Mouse (Mus musculus) ovary, postnatal 36 days (tissue): ENCODE data around the gene Gm49403.
"Not testable (repeated sequence)": the region's sequence is repeated elsewhere in the genome, so short reads cannot be mapped to it uniquely, and the experiment has no call there.

Source experiments
- DNase-seq: peaks from one replicate; pipeline ENCODE4 v3.0.0; 2022; ENCODE audit warnings: low spot score, mixed read lengths

Gm49403 gene

DNA sequence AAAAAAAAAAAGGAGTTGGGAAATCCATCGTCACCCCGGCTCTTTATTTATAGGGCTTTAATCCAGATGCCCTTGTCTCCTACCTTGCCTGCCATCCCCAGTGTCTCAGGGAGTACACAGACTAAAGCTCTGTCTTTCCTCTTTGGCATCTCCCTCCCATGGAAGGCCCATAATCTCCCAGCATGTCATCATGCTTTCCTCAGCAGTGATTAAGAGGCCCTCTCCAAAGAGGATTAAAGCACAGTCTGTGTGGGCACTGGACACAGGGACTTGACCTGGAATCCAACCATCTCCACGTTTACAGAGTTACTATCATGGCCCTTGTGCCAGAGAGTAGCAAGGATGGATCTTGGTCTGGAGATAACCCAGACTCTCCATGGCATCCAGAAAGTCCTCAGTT is at the start of gene Gm49403, which contains the start of gene Lbhd1:
Gene Gm49403, plus strand, starts transcription at position 315 of the 400 bp plus-strand sequence.
Gene Lbhd1, plus strand, starts transcription at position 117 of the 400 bp plus-strand sequence.
- DNase-seq = no peak

DNA sequence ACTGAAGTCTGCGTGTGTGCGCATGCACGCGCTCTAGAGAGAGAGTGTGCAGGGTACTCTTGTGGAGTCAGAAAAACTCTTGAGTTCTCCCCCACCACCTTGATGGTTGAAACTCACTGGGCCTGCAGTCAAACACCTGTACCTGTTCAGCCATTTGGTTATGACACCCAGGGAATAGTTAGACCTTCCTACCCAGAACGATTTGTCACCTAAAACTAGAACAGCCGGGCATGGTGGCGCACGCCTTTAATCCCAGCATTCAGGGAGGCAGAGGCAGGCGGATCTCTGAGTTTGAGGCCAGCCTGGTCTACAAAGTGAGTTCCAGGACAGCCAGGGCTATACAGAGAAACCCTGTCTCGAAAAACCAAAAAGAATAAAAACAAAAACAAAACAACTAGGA is 47.4 kb upstream of the Gm49403 start:
- DNase-seq = not testable (repeated sequence)

DNA sequence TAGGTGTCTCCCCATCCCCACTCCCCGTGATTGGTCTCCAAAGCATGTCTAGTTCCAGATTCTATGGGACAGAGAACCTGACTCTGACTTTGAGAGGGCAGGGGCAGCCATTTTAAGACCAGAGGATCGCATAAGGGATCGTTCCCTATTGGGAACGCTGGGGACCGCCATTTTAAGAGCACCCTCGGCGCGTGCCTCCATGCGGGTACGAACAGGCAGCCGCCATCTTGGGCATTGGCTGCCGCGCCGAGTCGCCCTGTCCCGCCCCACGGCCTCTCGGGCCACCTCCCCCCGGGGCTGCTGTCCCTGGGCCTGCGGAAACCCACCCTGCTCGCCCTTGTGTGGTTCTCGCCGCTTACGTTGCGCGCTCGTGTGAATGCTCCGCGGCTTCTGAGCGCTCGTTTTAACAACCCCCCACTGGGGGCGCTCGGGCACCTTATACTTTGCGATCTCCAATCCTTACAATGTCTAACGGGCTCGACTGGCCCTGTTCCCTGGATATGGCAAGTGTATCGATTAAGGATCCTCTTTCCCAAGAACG is 46.4 kb upstream of the Gm49403 start, which contains the start of gene Bscl2:
Gene Bscl2, plus strand, starts transcription at position 217 of the 541 bp plus-strand sequence.
- DNase-seq = peak; percentile 80

DNA sequence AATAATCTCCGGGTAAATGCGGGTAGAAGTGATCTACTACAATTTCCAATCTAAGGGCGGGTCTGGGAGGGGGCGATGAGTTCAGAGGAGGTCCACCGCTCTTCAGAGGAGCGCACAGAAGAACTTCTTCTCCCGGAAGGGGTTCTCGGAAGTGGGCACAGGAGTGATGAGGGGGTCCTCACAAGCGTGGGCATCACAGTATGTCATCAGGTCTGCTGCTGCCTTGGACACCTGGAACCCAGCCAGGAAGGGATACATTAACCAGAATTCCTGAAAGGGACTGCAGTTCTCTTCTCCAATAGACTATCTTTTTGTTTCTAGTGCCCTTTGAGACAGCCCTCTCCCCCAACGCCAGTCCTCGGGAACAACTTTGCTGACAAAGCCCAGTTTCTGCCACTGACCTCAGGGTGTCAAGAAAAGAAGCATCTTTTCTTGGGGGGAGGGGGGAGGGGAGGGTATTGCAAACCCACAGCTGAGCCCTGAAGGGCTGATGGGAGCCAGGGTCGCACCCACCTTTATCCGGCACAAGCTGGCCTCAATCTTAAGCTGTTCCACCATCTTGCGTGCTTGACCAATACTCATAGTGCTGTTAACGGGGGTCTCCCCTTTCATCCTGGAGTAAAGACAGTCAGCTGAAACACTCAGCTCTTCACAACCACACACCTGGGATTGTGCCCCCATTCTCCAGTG is 45.5 kb upstream of the Gm49403 start:
- no peak for DNase-seq

DNA sequence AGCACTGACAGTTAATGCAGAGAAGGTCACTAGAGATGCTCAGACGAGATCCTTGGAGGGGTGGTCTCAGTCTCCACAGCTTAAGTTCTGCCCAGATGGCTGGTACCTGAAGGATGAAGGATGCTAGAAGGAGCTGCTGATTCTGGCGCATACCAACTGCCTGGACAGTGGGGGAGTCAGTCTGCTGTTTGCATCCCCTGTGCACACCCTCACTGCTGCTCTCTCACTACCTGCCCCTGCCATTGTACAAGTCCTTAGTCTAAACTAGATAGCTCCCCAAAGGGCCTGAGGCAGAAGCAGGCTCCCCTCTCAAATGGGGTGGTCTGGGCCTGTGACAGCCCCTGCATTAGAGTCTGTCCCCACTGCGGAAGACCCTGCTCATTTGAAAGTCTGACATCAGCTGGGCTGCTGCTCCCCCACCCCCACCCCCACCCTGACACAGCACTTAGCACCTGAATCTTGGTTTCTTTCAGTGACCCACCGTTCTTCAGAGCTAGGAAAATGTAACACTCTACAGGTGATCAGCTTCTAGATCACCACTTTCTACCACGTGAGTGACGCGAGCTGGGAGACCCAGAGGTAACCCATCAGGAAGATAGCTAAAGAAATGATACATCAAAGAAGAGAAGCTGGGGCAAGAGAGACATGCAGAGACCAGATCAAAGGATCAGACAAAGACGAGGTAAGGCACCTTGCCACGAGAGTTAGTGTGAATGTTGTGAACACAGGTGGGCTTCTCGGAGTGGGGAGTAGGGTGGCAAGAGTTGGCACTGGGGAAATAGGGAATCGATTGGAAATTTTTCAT is 44.4 kb upstream of the Gm49403 start, which contains the start of gene Gng3:
Gene Gng3, minus strand, starts transcription at position 92 of the 805 bp plus-strand sequence.
- no peak for DNase-seq

DNA sequence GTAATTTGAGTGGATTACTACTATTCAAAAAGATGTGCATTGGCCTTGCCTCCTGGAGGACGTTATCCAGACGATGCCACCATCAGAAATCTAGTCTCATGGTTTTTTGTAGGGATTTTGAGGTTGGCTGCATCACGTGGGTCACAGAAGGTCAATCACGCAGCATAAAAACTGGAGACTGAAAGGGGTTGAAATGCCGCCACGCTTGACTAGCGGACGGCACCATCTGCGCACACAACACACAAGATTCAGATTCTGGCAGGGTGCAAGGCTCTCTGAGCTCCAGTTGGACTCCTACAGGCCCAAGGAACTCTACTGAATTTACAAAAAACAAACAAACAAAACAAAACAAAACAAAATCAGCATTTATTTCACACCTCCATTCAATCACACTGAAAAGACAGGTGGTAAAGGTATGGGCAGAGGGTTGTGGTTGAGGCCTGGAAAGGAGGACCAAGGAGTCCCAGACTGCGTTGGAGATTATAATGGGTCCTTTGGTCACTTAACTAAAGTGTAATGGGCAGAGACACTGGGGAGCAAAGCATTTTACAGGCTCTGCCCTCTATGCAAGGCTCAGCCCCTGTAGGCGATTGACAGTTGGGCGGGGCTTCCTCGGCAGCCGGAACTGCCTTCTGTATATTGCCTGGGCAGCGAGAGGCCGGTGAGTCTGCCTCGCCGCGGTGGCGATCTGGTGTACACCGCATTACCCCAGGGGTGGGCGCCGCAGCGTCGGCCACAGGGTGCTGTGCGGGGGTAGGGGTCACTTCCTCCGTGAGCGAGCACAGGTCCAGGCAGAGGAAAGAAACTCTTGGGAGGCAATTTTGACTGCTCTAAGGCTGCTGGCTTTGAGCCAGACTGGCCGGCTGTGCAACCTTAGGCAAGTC is 43.6 kb upstream of the Gm49403 start:
- DNase-seq = peak; percentile 74

DNA sequence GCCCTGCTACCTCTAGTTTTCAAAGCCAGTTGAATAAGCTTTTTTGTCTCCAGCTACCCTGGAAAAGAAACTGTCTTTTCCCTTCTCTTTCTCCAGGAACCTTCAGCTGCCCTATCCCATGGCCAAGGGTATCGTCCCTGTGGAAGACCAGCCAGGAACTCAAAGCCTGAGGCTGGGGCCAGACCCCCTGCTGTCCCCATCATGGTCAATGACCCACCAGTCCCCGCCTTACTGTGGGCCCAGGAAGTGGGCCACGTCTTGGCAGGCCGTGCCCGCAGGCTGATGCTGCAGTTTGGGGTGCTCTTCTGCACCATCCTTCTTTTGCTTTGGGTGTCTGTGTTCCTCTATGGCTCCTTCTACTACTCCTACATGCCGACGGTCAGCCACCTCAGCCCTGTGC is 42.7 kb upstream of the Gm49403 start:
- DNase-seq = no peak

DNA sequence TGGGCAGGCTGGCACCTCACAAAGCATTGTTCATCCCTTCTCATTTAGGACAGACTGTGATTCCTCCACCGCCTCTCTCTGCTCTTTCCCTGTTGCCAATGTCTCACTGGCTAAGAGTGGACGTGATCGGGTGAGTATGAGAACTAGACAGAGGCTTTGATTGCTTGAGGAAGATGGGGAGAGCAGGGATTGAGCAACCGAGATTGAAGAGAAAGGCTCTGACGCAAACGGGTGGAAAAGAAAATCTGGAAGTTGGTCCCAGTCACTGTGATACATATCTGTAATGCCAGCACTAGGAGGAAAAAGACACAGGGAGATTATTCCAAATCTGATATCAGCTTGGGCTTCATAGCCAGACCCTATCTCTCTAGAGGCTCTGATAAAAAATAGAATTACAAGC is 40.8 kb upstream of the Gm49403 start:
- DNase-seq = no peak

DNA sequence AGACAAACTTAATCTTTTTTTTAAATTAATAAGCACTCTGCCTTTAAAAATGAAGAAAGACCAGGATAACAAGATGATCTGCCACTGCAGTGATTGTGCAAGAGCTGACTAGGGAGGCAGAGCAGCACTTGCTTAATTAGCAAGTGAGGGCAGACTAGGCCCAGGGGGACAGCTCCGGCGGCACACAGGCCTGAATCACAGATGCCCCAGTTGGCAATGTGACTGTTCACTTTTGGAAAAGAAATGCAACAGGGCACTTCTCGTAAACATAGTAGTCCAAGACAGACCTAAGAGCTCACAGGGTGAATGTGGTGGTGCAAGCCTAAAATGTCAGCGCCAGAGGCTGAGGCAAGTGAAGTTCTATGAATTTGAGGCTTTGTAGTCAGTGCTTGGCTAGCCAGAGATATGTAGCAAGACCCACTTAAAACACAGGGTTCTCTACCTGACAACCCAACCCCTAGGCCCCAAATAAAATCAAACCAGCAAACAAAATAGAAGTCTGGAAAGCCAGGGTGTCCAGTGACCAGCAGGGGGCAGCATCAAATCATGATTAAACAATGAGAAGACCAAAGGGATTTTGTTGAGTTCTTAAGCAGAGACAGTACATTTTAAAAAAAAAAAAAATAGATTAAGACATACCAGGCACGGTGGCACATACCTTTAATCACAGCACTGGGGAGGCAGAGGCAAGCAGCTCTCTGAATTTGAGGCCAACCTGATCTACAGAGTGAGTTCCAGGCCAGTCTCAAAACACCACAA is 39.2 kb upstream of the Gm49403 start:
- peak; percentile 62 for DNase-seq

DNA sequence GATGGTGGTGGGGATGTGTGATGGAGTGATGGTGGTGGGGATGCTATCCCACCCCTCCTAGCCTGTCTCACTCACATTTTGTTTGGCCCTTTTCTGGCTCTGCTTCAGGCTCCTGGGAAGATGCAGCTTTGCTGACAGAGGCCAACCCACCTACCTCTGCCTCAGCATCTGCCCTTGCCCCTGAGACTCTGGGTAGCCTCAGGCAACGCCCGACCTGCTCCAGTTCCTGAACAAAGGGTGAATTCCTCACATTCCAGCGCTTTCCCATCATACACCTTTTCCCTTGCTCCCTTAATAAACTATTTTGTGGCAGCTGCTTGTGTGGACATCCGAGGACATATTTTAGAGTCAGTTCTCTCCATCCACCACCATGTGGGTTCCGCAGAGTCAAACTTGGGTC is 35.4 kb upstream of the Gm49403 start:
- DNase-seq = no peak

DNA sequence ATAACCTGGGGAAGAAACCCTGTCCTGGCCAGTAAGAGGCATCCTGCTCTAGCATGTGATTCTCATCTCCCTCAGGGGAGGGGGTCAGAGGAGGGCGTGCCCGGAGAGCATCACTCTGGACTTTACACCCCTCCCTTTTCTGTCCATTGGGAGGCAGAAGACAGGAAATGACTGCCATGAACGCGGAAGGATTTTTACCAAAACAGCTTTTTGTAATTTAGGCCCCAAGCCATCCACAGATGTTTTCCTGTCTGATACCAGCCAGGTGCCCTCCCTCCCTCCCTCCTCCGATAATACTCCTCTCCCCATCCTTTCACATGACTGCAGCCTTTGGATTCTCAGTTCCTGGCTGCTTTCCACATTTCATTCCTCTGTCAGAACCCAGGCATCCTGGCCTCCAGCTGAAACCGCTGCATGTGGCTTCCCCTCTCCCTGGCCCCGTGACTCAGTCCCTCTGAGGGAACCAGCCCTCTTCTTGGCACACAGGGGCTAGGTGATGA is 33.3 kb upstream of the Gm49403 start, which contains the start of gene Lrrn4cl:
Gene Lrrn4cl, plus strand, starts transcription at position 367 of the 500 bp plus-strand sequence.
- no peak for DNase-seq

DNA sequence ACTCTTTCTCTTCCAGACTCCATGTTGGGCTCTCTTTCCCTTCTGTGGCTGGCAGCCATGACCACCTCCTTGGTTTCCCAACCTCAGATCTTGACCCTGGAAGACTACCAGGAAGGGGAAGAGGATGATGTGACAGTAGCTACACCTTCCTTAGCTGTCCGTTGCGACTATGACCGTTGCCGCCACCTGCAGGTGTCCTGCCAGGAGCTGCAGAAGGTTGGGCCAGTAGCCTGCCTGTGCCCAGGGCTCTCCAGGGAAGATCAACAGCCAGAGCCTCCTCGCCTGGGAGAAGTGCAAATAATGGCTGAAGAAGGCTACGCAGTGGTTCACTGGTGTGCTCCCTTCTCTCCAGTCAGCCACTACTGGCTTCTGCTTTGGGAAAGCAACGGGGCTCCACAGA is 32.1 kb upstream of the Gm49403 start:
- DNase-seq = no peak

DNA sequence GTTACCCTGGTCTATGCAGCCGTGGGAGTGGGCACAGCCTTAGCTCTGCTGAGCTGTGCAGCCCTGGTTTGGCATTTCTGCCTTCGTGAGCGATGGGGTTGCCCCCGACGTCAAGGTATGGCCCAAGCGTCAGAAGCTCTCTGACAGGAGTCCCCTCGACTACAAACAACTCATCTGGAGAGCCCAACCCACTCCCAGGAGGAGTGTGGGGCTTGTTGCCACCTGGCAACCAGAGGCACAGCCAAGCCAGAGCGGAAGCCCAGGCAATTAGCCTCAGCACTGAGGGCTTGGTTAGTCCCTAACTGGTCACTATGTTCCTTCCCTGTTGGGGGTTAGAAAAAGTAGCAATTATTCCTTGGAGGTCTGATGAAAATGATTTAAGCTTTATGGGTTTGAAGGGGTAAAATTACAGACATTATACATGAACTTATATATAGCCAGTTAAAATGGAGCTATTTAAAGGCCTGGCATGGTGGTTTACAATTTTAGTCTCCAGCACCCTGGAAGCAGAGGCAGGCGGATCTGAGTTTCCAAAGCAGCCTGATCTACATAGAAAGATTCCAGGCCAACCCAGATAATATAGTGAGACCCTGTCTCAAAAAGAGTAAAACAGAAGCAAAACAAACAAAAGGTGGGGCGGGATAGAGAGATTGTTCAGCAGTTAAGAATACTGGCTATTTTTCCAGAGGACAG is 31.3 kb upstream of the Gm49403 start:
- DNase-seq = no peak

DNA sequence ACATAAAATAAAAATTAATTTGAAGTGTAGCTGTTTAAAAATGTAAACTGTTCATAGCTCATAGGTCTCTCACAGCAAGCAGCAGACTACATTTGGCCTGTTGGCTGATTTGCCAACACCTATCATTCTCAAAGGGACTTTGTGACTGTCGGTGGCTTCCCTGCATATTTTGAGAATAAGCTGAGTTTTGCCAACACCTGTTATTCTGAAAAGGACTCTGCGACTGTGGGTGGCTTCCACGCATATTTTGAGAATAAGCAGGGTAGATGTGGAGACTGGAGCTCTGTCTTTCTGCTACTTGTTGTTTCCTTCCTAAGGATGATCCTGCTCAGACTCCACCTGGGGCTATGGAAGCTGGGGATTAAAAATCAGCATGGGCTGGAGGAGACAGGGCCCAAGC is 30.6 kb upstream of the Gm49403 start:
- DNase-seq = no peak

DNA sequence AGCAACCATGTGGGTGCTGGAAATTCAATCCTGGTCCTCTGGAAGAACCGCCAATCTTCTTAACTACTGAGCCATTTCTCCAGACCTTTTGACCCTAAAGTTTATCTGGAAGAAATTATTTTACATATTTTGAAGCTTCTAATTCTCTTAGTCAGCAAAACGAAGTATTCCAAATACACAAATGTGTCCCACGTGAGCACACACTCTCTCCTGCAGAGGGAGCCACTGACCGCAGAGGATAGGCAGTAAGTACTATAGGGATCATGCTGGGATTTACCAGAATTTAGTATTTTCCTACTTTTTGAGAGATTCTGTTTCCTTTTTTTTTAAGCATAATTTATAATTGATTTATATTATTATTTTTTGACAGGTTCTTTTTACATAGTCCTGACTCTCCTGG is 26.0 kb upstream of the Gm49403 start:
- no peak for DNase-seq

DNA sequence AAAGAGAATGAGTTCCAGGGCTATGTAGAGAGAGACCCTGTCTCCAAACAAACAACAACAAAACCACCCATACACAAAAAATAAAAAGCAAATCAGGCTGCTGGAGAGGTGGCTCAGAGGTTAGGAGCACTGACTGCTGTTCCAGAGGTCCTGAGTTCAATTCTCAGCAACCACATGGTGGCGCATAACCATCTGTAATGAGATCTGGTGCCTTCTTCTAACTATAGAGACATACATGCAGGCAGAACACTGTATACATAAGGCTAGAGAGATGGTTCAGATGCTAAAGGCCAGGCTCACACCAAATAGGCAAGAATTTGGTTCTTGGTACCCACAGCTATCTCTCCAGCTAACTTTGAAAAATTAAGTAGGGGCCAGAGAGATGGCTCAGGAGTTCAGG is 24.7 kb upstream of the Gm49403 start:
- DNase-seq = no peak

DNA sequence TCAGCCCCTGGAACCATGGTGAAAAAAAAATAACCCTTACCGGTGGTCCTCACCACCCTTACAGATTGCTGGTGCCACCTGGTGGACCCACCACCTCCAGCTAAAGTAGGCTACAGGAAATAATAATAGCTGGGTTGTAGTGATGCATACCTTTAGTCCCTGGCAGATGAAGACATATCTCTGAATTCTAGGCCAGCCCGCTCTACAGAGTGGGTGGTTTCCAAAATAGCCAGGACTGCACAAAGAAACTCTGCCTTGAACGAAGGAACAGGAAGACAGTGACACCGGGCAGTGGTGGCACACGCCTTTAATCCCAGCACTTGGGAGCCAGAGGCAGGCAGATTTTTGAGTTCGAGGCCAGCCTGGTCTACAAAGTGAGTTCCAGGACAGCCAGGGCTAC is 19.5 kb upstream of the Gm49403 start:
- no peak for DNase-seq

DNA sequence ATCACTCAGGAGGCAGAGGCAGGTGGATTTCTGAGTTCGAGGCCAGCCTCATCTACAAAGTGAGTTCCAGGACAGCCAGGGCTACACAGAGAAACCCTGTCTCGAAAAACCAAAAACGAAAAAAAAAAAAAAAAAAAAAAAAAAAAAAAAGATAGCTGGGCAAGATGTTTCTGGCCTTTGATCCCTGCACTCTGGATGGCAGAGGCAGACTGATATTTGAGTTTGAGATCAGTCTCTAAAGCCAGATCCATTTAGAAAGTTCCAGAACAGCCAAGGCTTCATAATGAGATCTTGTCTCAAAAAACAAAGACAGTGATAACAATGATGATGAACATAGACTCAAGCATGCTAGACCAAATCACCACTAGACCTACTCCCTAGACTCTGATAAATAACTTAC is 13.3 kb upstream of the Gm49403 start:
- not testable (repeated sequence) for DNase-seq

DNA sequence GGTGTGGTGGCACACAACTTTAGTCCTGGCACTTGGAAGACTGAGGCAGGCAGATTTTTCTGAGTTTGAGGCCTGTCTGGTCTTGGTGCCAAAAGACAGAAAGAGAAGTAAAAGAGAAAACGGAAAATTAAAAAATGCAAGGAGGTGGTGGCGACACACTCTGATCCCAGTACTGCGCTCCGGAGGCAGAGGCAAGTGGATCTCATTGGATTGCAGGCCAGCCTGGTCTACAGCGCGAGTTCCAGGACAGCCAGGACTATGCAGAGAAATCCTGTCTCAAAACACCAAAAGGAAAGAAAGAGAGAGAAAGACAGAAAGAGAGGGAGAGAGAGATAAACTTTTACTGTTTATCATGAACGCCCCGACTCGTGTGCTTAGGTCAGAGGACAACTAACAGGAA is 12.9 kb upstream of the Gm49403 start:
- DNase-seq = no peak
